Mouse (Mus musculus): ENCODE measurements around the gene Srd5a2. TPM values are rescaled to one million over a fixed set of nuclear protein-coding genes. Genes with fewer than 3 reads are reported as not detected.

Srd5a2 gene
- polyA plus RNA-seq, 2 experiments: 0.02 TPM; not detected in 1

DNA sequence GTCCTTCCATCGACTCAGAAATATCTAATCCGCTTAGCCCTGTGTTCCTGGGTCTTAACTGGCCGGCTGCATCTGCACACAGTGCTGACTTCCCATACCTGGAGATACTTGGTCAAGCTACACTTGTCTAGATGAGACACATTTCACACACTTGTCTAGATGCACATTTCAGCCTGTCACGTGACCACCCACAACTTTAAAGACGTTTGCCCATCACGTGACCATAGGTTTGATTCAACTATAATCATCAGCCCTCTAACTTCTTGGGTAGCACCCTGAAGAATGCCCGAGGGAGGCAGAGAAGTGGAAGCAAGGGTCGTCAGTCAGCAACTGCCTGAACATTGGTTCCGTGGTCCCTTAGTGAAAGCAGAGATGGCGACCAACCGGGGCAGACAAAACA, 75.1 kb downstream of the Srd5a2 start:
- no peak overlapping the region for H3K27ac ChIP-seq
- no peak overlapping the region for H3K4me3 ChIP-seq (ENCODE audit: insufficient read depth in 1 of 2, low read depth in 2 of 2, low read length in 2 of 2)
- ATAC-seq (ENCODE audit: insufficient read depth) (no peak), DNase-seq (ENCODE audit: low read depth in 3 of 3, low spot score in 3 of 3) (no peak)
- TF ChIP-seq EP300 (IDR thresholded peaks at IDR 0.05; ENCODE audit: low read depth) (no peak), CTCF (IDR thresholded peaks at IDR 0.05; ENCODE audit: low read depth) (no peak)
- H3K36me3 ChIP-seq (replicated peaks; ENCODE audit: control insufficient read depth, insufficient read depth, low read depth): no peaks in the 10 kb centered on the region
- no peaks in the 10 kb centered on the region for H3K4me1 ChIP-seq (replicated peaks; ENCODE audit: control insufficient read depth in 2 of 2, insufficient read depth in 2 of 2, low read length in 1 of 2)
- no peaks in the 10 kb centered on the region for H3K9me3 ChIP-seq (ENCODE audit: control insufficient read depth, low read length)
- 69% methylated on average over 11 of the region's 11 CpGs for WGBS (ENCODE audit: insufficient replicate concordance)
- no peaks in the 10 kb centered on the region for H3K27me3 ChIP-seq (ENCODE audit: control insufficient read depth, insufficient read depth, low read length)
- no peak overlapping the region for H3K9ac ChIP-seq (replicated peaks)
- H3K4me2 ChIP-seq (ENCODE audit: low read depth): no peak overlapping the region

DNA sequence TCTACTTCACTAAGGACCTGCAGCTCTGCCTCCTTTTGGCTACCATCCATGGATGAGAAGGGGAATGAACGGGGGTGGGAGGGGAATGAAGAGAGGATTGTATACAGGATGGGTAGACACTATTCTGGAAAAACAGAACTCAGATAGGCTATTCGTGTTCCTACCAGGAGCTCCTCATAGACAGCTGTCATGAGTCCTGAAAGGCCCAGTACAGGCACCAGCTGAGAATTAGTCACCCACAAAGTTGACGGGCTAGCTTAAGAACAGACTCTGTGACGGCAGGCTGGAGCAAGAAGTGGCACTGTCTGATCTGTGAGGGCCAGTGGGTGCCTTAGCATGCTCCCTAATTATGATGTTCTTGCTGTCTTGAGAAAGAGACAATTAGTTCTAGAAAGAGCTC, 76.4 kb downstream of the Srd5a2 start:
- TF ChIP-seq EP300 (IDR thresholded peaks at IDR 0.05; ENCODE audit: low read depth): no peak
- TF ChIP-seq CTCF (IDR thresholded peaks at IDR 0.05; ENCODE audit: low read depth): no peak
- DNase-seq (ENCODE audit: low read depth in 3 of 3, low spot score in 3 of 3) (no peak), ATAC-seq (ENCODE audit: insufficient read depth) (no peak)
- H3K36me3 ChIP-seq (replicated peaks; ENCODE audit: control insufficient read depth, insufficient read depth, low read depth): no peaks in the 10 kb centered on the region
- no peaks in the 10 kb centered on the region for H3K4me1 ChIP-seq (replicated peaks; ENCODE audit: control insufficient read depth in 2 of 2, insufficient read depth in 2 of 2, low read length in 1 of 2)
- H3K9me3 ChIP-seq (ENCODE audit: control insufficient read depth, low read length): no peaks in the 10 kb centered on the region
- H3K4me3 ChIP-seq (ENCODE audit: insufficient read depth in 1 of 2, low read depth in 2 of 2, low read length in 2 of 2): no peak overlapping the region
- H3K4me2 ChIP-seq (ENCODE audit: low read depth): no peak overlapping the region
- 55% methylated on average over 4 of the region's 4 CpGs for WGBS (ENCODE audit: insufficient replicate concordance)
- no peak overlapping the region for H3K27ac ChIP-seq
- no peaks in the 10 kb centered on the region for H3K27me3 ChIP-seq (ENCODE audit: control insufficient read depth, insufficient read depth, low read length)
- H3K9ac ChIP-seq (replicated peaks): no peak overlapping the region

DNA sequence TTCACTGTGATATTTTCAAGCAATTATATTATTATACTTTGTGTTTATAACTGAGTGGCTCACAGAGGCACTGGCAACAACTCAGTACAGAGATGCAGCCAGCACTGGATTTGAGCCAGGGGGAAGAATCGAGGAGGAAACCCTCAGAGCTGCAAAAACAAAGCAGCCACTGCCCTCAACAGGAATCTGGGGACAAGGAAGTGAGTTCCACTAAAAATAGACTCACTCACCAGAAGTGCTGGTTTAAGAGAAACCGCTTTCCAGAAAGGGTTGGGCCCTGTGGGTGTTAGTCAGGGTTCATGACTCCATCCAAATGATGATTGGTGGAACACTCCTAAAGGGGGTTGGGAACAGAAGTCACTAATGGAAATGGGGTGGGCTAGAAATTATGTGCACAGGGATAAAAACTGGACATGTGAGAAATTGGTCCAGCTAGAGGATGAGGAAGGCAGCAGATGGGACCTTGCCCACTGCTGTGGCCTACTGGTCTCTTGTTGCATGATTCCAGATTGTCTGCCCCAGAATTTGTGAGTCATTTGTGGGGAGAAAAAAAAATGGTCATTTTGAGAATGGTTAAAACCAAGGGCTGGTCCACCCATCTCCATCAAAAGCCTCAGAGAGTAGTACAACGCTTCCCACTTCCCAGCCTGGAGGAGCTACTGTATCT, 77.2 kb downstream of the Srd5a2 start:
- Histone ChIP-seq H3K4me1 (replicated peaks; ENCODE audit: control insufficient read depth in 2 of 2, insufficient read depth in 2 of 2, low read length in 1 of 2) (no peaks in the 10 kb centered on the region), H3K4me3 (ENCODE audit: insufficient read depth in 1 of 2, low read depth in 2 of 2, low read length in 2 of 2) (no peak overlapping the region), H3K27ac (no peak overlapping the region), H3K36me3 (replicated peaks; ENCODE audit: control insufficient read depth, insufficient read depth, low read depth) (no peaks in the 10 kb centered on the region), H3K27me3 (ENCODE audit: control insufficient read depth, insufficient read depth, low read length) (no peaks in the 10 kb centered on the region), H3K4me2 (ENCODE audit: low read depth) (no peak overlapping the region), H3K9ac (replicated peaks) (no peak overlapping the region), H3K9me3 (ENCODE audit: control insufficient read depth, low read length) (no peaks in the 10 kb centered on the region)
- ATAC-seq (ENCODE audit: insufficient read depth) (no peak), DNase-seq (ENCODE audit: low read depth in 3 of 3, low spot score in 3 of 3) (no peak)
- no peak for TF ChIP-seq EP300 (IDR thresholded peaks at IDR 0.05; ENCODE audit: low read depth)
- TF ChIP-seq CTCF (IDR thresholded peaks at IDR 0.05; ENCODE audit: low read depth): 0 out of 2 replicates have a peak, but pooled peaks have one; percentile 11
- 30% methylated on average over 3 of the region's 3 CpGs for whole genome bisulfite sequencing (ENCODE audit: insufficient replicate concordance)

Other genes with a start within 250 kb of the Srd5a2 start
- 13.9 and 14.0 TPM in 2 replicates for gene Ehd3, start 243.8 kb downstream of the Srd5a2 start, polyA plus RNA-seq (2012; rRNA removed)
- 15.0 TPM in 2 replicates for gene Ehd3, start 243.8 kb downstream of the Srd5a2 start, polyA plus RNA-seq (2014; fragmentation: Nextera tagmentation; extraction: Ambion mirVana)
- 0.63 and 0.85 TPM in 2 replicates for gene Xdh, start 97.7 kb downstream of the Srd5a2 start, polyA plus RNA-seq (2012; rRNA removed)
- 1.1 and 1.3 TPM in 2 replicates for gene Xdh, start 97.7 kb downstream of the Srd5a2 start, polyA plus RNA-seq (2014; fragmentation: Nextera tagmentation; extraction: Ambion mirVana)
- gene Memo1, start 247.6 kb upstream of the Srd5a2 start, polyA plus RNA-seq (2012; rRNA removed): 24.4 and 38.8 TPM in 2 replicates
- gene Memo1, start 247.6 kb upstream of the Srd5a2 start, polyA plus RNA-seq (2014; fragmentation: Nextera tagmentation; extraction: Ambion mirVana): 111 and 116 TPM in 2 replicates